Mouse (Mus musculus) bone marrow macrophage, adult 2 months (primary cell): ENCODE measurements around the gene Rbms1.

Experiments
- CTCF ChIP-seq: IDR thresholded peaks from 2 replicates; pipeline ENCODE4 v1.5.1; 2012; ENCODE audit warnings: low read depth, mild to moderate bottlenecking, low read length, moderate library complexity
- POLR2A ChIP-seq: IDR thresholded peaks from 2 replicates; pipeline ENCODE4 v1.6.1; 2012; ENCODE audit warnings: mild to moderate bottlenecking, low read depth, low read length, borderline replicate concordance

- TF ChIP-seq CTCF (no peak), POLR2A (no peak)
These were observed 245.6 kb downstream of the Rbms1 start for GRCm38 (mm10) chr2:60717348-60717747.
